Mouse (Mus musculus): ENCODE measurements at regions not wholly inside any gene's neighbourhood (a gene's known extent, or its start where the extent isn't known, plus 50 kb on each side); places are given as distances from the start of the nearest gene placed in this dataset.

DNA sequence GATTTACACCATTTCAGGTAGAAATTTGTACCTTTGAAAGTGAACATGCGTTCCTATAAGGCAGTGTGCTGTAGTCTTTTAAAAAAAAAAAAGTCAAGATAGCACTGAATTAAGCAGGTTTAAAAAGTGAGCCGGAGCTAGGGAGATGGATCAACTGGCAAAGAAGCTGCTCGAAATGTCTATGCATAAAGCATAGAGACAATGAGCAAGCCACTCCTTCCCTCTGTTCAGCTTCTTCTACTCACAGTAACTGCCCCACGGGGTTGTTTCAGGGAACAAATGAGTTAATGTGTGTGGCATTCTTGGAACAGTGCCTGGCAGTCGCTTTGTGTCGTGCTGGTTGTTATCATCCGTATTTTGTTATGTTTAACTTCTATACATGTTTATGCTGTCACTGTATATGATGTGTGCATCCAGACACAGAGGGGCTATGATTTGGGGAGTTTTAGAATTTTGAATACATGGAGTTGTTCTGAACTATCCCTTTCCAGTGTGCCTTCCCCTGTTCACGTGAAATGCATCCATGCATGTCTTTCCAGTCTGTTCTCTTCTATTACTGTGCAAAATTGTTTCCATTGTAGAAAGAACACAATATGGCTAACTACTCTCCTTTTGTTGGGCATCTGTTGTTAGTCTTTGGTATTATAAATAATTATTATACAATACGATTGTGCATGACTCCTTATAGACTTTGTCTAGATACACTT lies 62.5 kb upstream of the Lnx1 start:
- no peak overlapping the region for H3K4me2 ChIP-seq (ENCODE audit: low read depth, low read length)
- DNase-seq (ENCODE audit: low spot score), result no peak
- no peak overlapping the region for H3K27ac ChIP-seq (replicated peaks; ENCODE audit: low read depth, low read length)
- ATAC-seq (replicated peaks; ENCODE audit: insufficient number of reproducible peaks, low FRiP score, low TSS enrichment, low read depth), result no peak
- no peak overlapping the region for H3K9ac ChIP-seq (replicated peaks; ENCODE audit: low read length)
- H3K36me3 ChIP-seq (replicated peaks; ENCODE audit: control insufficient read depth, insufficient read depth, low read depth, low read length), result no peaks in the 10 kb centered on the region
- H3K4me1 ChIP-seq (ENCODE audit: control insufficient read depth, insufficient read depth, low read length), result no peaks in the 10 kb centered on the region
- no peaks in the 10 kb centered on the region for H3K27me3 ChIP-seq (ENCODE audit: control insufficient read depth, insufficient read depth, low read length)
- no peaks in the 10 kb centered on the region for H3K9me3 ChIP-seq (replicated peaks; ENCODE audit: control insufficient read depth, low read length)
- no peak overlapping the region for H3K4me3 ChIP-seq (ENCODE audit: low read depth, low read length)
- WGBS, result 65% methylated on average over 9 of the region's 9 CpGs

DNA sequence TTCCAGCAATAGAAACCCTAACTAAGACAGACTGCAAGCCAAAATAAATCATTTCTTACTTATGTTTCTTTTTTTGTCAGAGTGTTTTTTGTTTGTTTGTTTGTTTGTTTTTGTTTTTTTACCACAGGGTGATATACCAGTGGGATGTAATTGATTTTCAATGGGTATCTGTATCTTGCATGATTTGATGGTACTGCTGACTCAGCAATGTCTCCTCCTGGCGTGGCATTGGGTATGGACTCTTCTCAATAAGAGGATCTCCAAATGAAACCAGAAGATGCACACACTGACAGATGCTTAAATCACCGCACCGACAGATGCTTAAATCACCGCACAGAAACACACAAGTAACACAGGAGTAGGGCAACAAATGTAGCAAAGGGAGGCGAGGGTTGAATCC lies 54.8 kb upstream of the Lnx1 start:
- Histone ChIP-seq H3K36me3 (replicated peaks; ENCODE audit: control insufficient read depth, insufficient read depth, low read depth, low read length) (no peaks in the 10 kb centered on the region), H3K9ac (replicated peaks; ENCODE audit: low read length) (no peak overlapping the region), H3K9me3 (replicated peaks; ENCODE audit: control insufficient read depth, low read length) (no peaks in the 10 kb centered on the region), H3K4me3 (ENCODE audit: low read depth, low read length) (no peak overlapping the region), H3K27me3 (ENCODE audit: control insufficient read depth, insufficient read depth, low read length) (no peaks in the 10 kb centered on the region), H3K4me2 (ENCODE audit: low read depth, low read length) (no peak overlapping the region), H3K4me1 (ENCODE audit: control insufficient read depth, insufficient read depth, low read length) (no peaks in the 10 kb centered on the region), H3K27ac (replicated peaks; ENCODE audit: low read depth, low read length) (no peak overlapping the region)
- DNase-seq (ENCODE audit: low spot score), result no peak
- ATAC-seq (replicated peaks; ENCODE audit: insufficient number of reproducible peaks, low FRiP score, low TSS enrichment, low read depth), result no peak
- 97% methylated on average over 5 of the region's 5 CpGs for WGBS

- DNase-seq (ENCODE audit: low spot score) (no peak), ATAC-seq (replicated peaks; ENCODE audit: insufficient number of reproducible peaks, low FRiP score, low TSS enrichment, low read depth) (no peak)
- Histone ChIP-seq H3K9ac (replicated peaks; ENCODE audit: low read length) (no peak overlapping the region), H3K27me3 (ENCODE audit: control insufficient read depth, insufficient read depth, low read length) (no peaks in the 10 kb centered on the region), H3K4me3 (ENCODE audit: low read depth, low read length) (no peak overlapping the region), H3K9me3 (replicated peaks; ENCODE audit: control insufficient read depth, low read length) (no peaks in the 10 kb centered on the region), H3K4me2 (ENCODE audit: low read depth, low read length) (no peak overlapping the region), H3K36me3 (replicated peaks; ENCODE audit: control insufficient read depth, insufficient read depth, low read depth, low read length) (no peaks in the 10 kb centered on the region), H3K4me1 (ENCODE audit: control insufficient read depth, insufficient read depth, low read length) (no peaks in the 10 kb centered on the region), H3K27ac (replicated peaks; ENCODE audit: low read depth, low read length) (no peak overlapping the region)
- 94% methylated on average over 3 of the region's 3 CpGs for WGBS
Measured at GRCm38 (mm10) chr5:74752961-74753360, 50.2 kb upstream of the Lnx1 start.
